Mouse (Mus musculus): ENCODE measurements around the gene Itpk1. TPM values are rescaled to one million over a fixed set of nuclear protein-coding genes. Genes with fewer than 3 reads are reported as not detected.

Gene Itpk1
- polyA plus RNA-seq, 1 experiment from 2014 or later = 8.9 TPM

DNA sequence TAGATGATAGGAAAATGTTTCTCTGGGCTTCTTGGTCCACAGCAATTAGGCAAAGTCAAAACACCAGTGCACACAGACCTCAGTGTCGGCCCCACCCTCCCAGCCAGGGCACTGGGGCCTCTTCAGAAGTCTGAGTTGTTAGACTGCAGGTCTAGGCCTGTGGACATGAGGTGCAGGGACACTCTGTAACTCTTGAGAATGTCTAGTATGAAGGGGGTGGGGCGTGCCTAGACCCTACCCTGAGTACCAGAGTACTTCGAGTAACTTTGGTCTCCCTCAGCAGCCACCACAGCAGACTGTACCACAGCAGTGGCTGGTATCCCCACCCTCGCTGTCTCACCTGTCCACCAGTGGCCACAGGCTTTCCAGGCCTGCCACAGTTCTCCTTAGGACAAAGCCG lies 18.4 kb downstream of the Itpk1 start:
- Histone ChIP-seq H3K36me3 (no peaks in the 10 kb centered on the region), H3K27ac (no peak overlapping the region), H3K9ac (replicated peaks) (no peak overlapping the region), H3K27me3 (no peaks in the 10 kb centered on the region), H3K4me3 (replicated peaks) (no peak overlapping the region), H3K4me2 (no peak overlapping the region), H3K9me3 (no peaks in the 10 kb centered on the region), H3K4me1 (replicated peaks) (peaks cover 11% of the 10 kb centered on the region)
- ATAC-seq (ENCODE audit: insufficient number of reproducible peaks, insufficient read depth, low FRiP score, low TSS enrichment, low read depth) = no peak
- WGBS = 86% methylated on average over 5 of the region's 5 CpGs

DNA sequence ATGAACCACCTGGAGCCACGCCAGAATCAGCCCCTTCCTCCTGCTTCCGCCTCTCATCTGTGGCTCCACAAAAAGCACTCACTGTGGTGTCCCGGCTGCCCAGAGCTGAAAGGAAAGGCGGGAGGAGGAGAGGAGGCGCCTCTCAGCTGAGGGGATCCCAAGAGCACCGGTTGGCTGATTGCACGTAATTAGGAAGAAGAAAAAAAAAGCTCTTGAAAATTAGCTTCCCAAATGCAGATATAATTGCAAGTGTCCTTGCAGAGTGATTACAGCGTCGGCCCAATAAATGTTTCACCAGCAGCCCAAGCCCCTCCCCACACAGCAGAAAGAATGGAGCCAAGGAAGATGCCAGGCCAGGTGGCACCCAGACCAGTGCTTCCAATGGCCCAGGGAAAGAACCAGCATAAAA lies 19.2 kb downstream of the Itpk1 start:
- 52% methylated on average over 9 of the region's 9 CpGs for WGBS
- Histone ChIP-seq H3K27ac (no peak overlapping the region), H3K4me2 (no peak overlapping the region), H3K27me3 (no peaks in the 10 kb centered on the region), H3K4me1 (replicated peaks) (peaks cover 11% of the 10 kb centered on the region), H3K36me3 (no peaks in the 10 kb centered on the region), H3K9me3 (no peaks in the 10 kb centered on the region), H3K9ac (replicated peaks) (no peak overlapping the region), H3K4me3 (replicated peaks) (no peak overlapping the region)
- no peak for ATAC-seq (ENCODE audit: insufficient number of reproducible peaks, insufficient read depth, low FRiP score, low TSS enrichment, low read depth)

DNA sequence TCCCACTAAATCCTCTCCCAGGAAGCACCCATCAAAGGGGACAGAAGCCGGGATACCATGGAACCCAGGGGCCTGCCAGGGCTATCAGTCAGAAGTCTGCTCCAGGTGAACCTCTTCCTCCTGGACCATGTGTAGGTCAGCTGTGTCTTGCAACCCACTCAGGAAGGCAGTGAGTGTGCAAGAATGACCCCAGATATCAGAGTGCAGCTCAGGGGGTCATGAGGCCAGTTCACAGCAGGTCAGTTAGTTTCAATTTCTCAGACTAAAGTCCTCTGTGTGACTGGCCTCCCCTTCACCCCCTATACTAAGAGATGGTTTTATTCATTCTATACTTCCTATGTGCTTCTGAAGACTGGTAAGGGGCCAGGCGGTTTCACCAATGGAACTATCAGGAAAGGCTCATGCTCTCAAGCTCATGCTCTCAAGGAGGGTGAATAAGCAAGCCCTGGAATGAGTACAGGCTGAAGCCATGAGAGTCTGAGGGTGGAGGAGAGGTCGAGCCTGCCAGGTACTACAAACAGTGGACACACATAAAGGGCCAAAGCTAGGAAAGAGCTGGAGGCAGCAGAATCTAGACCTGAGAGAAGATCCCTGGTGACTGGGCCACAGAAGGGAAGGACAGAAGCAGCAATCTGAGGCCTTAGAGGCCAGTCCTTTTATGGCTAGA lies 19.9 kb downstream of the Itpk1 start:
- H3K27ac ChIP-seq = no peak overlapping the region
- WGBS = 78% methylated on average over 3 of the region's 3 CpGs
- no peak for ATAC-seq (ENCODE audit: insufficient number of reproducible peaks, insufficient read depth, low FRiP score, low TSS enrichment, low read depth)
- no peak overlapping the region for H3K9ac ChIP-seq (replicated peaks)
- no peaks in the 10 kb centered on the region for H3K36me3 ChIP-seq
- no peaks in the 10 kb centered on the region for H3K27me3 ChIP-seq
- H3K4me1 ChIP-seq (replicated peaks) = peaks cover 11% of the 10 kb centered on the region
- H3K4me3 ChIP-seq (replicated peaks) = no peak overlapping the region
- H3K4me2 ChIP-seq = no peak overlapping the region
- H3K9me3 ChIP-seq = no peaks in the 10 kb centered on the region

DNA sequence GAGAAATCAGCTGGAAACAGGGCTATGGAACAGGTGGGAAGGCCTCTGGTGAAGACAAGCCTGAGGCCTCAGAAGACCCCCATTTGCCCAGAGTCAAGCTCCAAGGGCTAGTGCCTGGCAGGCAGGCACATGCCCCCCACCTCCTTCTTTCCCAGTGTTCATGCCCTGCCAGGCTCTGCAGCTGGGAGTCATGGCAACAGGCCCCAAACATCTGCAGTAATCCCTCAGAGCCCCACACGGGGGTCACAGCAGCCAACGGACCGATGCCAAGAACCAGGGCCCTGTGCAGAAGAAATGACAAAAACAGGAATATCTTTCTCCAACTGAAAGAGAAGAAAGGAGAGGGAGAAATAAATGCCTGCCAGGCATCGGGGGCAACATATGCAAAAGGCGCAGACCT lies 20.8 kb downstream of the Itpk1 start:
- H3K4me3 ChIP-seq (replicated peaks) = no peak overlapping the region
- no peak overlapping the region for H3K9ac ChIP-seq (replicated peaks)
- H3K36me3 ChIP-seq = no peaks in the 10 kb centered on the region
- no peak overlapping the region for H3K27ac ChIP-seq
- no peaks in the 10 kb centered on the region for H3K27me3 ChIP-seq
- no peak for ATAC-seq (ENCODE audit: insufficient number of reproducible peaks, insufficient read depth, low FRiP score, low TSS enrichment, low read depth)
- no peak overlapping the region for H3K4me2 ChIP-seq
- H3K9me3 ChIP-seq = no peaks in the 10 kb centered on the region
- H3K4me1 ChIP-seq (replicated peaks) = peaks cover 11% of the 10 kb centered on the region
- 83% methylated on average over 5 of the region's 5 CpGs for WGBS

DNA sequence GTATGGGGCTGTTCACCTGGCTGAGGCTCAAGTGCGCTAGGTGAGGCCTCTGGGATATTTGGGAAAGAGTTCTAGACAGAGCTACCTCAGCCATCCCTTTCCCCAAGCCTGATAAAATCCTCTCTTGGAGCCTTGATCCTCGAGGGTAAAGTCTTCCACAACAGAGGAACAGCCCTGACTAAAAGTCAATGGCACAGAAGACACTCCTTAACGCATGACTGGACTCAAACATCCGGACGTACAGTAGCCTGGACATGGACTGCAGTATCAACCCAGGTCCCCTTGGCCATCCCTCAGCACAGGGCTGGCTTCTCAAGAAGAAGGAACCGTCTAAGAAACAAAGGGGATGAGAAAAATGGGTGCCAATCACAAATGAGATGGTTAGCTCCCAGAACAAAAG lies 21.3 kb downstream of the Itpk1 start:
- ATAC-seq (ENCODE audit: insufficient number of reproducible peaks, insufficient read depth, low FRiP score, low TSS enrichment, low read depth) = no peak
- no peak overlapping the region for H3K4me3 ChIP-seq (replicated peaks)
- no peaks in the 10 kb centered on the region for H3K36me3 ChIP-seq
- WGBS = 87% methylated on average over 6 of the region's 6 CpGs
- no peak overlapping the region for H3K4me2 ChIP-seq
- H3K27me3 ChIP-seq = no peaks in the 10 kb centered on the region
- no peak overlapping the region for H3K27ac ChIP-seq
- H3K9me3 ChIP-seq = no peaks in the 10 kb centered on the region
- no peak overlapping the region for H3K9ac ChIP-seq (replicated peaks)
- H3K4me1 ChIP-seq (replicated peaks) = peaks cover 11% of the 10 kb centered on the region

DNA sequence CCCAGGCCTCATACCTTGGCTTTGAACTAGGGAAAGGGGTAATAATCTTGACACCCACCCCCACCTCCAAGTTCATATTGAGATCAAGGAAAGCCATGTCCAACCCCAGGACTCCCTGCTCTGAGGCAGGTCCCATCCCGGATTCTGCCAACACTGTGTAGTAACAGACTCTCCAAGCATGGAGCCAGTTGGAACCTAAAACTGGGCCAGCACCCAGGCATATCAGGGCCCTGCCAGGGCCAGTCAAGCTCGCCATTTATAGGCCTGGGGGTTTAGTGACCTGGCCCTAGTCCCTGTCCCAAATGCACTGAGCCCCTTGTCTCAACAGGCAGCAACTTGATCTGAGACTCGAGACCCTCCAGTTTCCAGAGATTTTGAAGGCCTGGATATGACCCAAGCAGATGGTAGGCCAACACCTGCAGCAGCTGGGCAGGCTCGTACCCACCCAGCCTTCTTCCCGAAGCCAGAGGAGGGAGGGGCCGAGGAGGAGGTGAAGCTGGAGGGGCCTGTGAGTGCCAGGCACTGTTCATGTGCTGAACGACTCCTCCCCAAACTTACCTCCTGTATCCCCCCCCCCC lies 21.9 kb downstream of the Itpk1 start:
- Histone ChIP-seq H3K4me2 (no peak overlapping the region), H3K9me3 (no peaks in the 10 kb centered on the region), H3K27ac (no peak overlapping the region), H3K4me1 (replicated peaks) (peaks cover 11% of the 10 kb centered on the region), H3K36me3 (no peaks in the 10 kb centered on the region), H3K9ac (replicated peaks) (no peak overlapping the region), H3K27me3 (no peaks in the 10 kb centered on the region), H3K4me3 (replicated peaks) (no peak overlapping the region)
- 79% methylated on average over 7 of the region's 7 CpGs for WGBS
- no peak for ATAC-seq (ENCODE audit: insufficient number of reproducible peaks, insufficient read depth, low FRiP score, low TSS enrichment, low read depth)

DNA sequence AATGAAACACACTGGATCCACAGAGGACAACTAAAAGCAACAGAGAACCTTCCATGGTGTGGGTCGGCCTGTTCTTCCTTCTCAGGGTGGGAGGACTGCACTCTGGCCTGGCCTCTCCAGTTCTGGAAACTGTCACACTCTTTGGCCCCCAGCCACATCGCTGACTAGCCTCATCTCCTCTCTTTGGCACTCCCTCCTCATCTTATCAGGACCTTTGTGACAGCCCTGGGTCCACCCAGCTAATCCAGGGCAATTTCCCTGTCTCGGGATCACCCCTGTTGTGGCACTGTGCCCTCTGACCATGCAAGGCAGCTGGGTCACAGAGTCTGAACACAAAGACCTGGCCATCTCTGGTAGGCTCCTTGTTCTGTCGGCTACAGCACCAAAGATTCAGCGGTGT lies 22.6 kb downstream of the Itpk1 start:
- Histone ChIP-seq H3K36me3 (no peaks in the 10 kb centered on the region), H3K27me3 (no peaks in the 10 kb centered on the region), H3K4me2 (no peak overlapping the region), H3K4me3 (replicated peaks) (no peak overlapping the region), H3K9ac (replicated peaks) (no peak overlapping the region), H3K27ac (no peak overlapping the region), H3K4me1 (replicated peaks) (peaks cover 11% of the 10 kb centered on the region), H3K9me3 (no peaks in the 10 kb centered on the region)
- 85% methylated on average over 5 of the region's 5 CpGs for WGBS
- ATAC-seq (ENCODE audit: insufficient number of reproducible peaks, insufficient read depth, low FRiP score, low TSS enrichment, low read depth) = no peak

DNA sequence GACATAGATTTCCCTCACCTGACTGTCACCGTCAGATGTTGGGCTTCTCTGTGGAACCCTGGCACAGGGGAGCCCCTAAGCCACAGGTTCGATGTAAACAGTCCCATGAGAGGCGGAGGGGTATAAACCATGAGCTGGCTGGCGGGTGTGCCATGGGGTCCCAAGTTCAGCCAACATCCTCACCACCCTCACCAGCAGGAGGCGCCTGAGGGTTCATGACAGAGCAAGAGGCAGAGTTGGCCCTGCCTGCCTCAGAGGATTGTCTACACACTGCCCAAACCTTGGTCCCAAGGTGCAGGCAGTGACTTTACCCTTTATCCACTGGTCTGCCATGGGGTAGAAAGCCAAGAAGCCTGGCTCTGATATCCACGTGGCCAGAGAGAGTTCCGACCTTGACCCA lies 23.1 kb downstream of the Itpk1 start:
- no peak for ATAC-seq (ENCODE audit: insufficient number of reproducible peaks, insufficient read depth, low FRiP score, low TSS enrichment, low read depth)
- WGBS = 73% methylated on average over 7 of the region's 7 CpGs
- Histone ChIP-seq H3K27me3 (no peaks in the 10 kb centered on the region), H3K4me1 (replicated peaks) (peaks cover 11% of the 10 kb centered on the region), H3K9me3 (no peaks in the 10 kb centered on the region), H3K36me3 (no peaks in the 10 kb centered on the region), H3K9ac (replicated peaks) (no peak overlapping the region), H3K27ac (no peak overlapping the region), H3K4me2 (no peak overlapping the region), H3K4me3 (replicated peaks) (no peak overlapping the region)

DNA sequence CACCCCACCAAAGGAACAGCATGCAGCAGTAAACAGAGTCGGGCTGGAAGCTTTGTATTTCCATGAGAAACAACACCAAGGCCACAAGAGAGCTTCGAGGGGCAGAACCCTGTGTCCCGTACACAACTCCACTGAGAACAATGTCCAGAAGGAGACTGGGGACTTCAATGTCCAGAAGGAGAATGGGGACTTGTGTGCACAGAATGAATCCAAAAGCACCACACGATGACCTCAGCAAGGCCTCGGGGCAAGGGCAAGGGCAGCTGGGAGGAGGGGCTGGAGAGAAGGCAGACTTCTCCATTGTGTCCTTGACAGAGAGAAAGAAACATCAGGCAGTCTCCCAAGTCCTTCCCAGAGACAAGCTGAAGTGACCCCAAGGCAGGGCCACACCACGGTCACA lies 25.9 kb downstream of the Itpk1 start:
- H3K4me1 ChIP-seq (replicated peaks) = peaks cover under 1% of the 10 kb centered on the region; the same call in 1 of the 2 replicates
- H3K9ac ChIP-seq (replicated peaks) = no peak overlapping the region
- H3K9me3 ChIP-seq = no peaks in the 10 kb centered on the region
- WGBS = 71% methylated on average over 6 of the region's 6 CpGs
- H3K4me3 ChIP-seq (replicated peaks) = no peak overlapping the region
- no peak overlapping the region for H3K4me2 ChIP-seq
- no peak overlapping the region for H3K27ac ChIP-seq
- H3K36me3 ChIP-seq = peaks cover 9% of the 10 kb centered on the region; the same call in 1 of the 2 replicates
- H3K27me3 ChIP-seq = no peaks in the 10 kb centered on the region
- no peak for ATAC-seq (ENCODE audit: insufficient number of reproducible peaks, insufficient read depth, low FRiP score, low TSS enrichment, low read depth)

DNA sequence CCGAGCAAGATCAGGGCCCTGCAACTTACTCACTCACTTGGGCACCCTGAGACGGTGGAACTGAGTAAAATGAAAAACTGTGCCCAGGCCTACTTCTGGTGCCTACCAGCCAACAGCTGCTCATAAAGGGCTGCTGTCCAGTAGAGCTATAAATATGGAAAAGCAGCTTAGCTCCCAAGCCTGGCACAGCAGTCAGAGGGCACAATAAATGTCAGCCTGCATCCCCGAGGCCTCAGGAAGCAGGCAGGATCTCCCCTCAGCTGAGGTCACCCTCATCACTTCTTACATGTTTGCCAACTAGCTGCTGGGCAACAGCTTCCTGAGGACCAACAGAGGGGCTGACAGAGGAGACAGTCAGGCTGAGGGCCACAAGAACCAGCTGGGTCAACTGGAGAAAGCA lies 27.6 kb downstream of the Itpk1 start:
- no peak overlapping the region for H3K4me2 ChIP-seq
- 92% methylated on average over 3 of the region's 3 CpGs for WGBS
- no peaks in the 10 kb centered on the region for H3K27me3 ChIP-seq
- H3K27ac ChIP-seq = no peak overlapping the region
- no peak overlapping the region for H3K9ac ChIP-seq (replicated peaks)
- H3K36me3 ChIP-seq = peaks cover 13% of the 10 kb centered on the region; the same call in 1 of the 2 replicates
- no peaks in the 10 kb centered on the region for H3K9me3 ChIP-seq
- no peak for ATAC-seq (ENCODE audit: insufficient number of reproducible peaks, insufficient read depth, low FRiP score, low TSS enrichment, low read depth)
- H3K4me3 ChIP-seq (replicated peaks) = no peak overlapping the region
- H3K4me1 ChIP-seq (replicated peaks) = peaks cover 2% of the 10 kb centered on the region; the same call in 1 of the 2 replicates

DNA sequence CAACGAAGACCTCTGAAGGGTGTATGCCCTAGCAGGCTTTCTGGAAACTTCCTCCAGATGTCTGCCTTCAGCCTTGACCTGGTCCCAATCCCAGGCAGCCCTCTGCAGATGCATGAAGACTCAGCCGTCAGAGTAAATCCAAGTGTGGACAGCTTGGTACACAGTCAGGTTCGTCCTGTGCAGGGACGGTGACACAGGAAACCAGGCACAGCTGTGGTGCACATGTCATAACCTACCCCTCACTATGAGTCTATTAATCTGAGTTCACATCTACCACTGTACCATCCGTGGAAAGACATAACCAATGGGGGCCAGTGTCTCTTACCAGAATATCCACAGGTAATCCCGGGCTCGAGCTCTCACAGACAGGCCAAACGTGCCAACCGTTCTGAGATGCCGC lies 30.2 kb downstream of the Itpk1 start:
- Histone ChIP-seq H3K4me3 (replicated peaks) (no peak overlapping the region), H3K4me1 (replicated peaks) (peaks cover 16% of the 10 kb centered on the region), H3K27ac (no peak overlapping the region), H3K4me2 (no peak overlapping the region), H3K27me3 (no peaks in the 10 kb centered on the region), H3K36me3 (peaks cover 13% of the 10 kb centered on the region; the same call in 1 of the 2 replicates), H3K9me3 (no peaks in the 10 kb centered on the region), H3K9ac (replicated peaks) (no peak overlapping the region)
- no peak for ATAC-seq (ENCODE audit: insufficient number of reproducible peaks, insufficient read depth, low FRiP score, low TSS enrichment, low read depth)
- 83% methylated on average over 10 of the region's 10 CpGs for WGBS

DNA sequence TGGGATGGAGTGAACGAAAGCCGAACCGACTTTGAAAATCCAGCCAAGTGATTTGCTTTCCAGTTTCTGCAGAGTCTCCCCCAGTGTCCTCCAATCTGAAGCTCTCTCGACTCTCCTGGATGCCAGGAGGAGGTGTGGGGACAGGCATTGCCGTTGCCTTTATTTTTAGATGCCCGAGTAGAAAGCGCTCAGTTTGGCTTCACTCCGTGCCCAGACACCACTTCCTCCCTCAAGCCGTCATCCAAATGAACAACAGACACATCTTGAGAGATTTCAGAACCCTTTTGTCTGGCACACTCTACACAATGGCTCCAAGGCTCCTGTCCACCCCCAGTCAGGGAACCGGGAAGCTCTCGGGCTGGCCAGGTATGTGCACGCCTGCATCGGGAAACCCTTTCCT lies 30.6 kb downstream of the Itpk1 start:
- H3K27me3 ChIP-seq = no peaks in the 10 kb centered on the region
- no peak for ATAC-seq (ENCODE audit: insufficient number of reproducible peaks, insufficient read depth, low FRiP score, low TSS enrichment, low read depth)
- WGBS = 91% methylated on average over 13 of the region's 13 CpGs
- peaks cover 16% of the 10 kb centered on the region for H3K4me1 ChIP-seq (replicated peaks)
- H3K9ac ChIP-seq (replicated peaks) = no peak overlapping the region
- H3K9me3 ChIP-seq = no peaks in the 10 kb centered on the region
- H3K36me3 ChIP-seq = peaks cover 13% of the 10 kb centered on the region; the same call in 1 of the 2 replicates
- H3K4me2 ChIP-seq = no peak overlapping the region
- H3K27ac ChIP-seq = no peak overlapping the region
- no peak overlapping the region for H3K4me3 ChIP-seq (replicated peaks)

Data from limb, embryonic 12.5 days (tissue).